Mouse (Mus musculus) heart, adult 2 months (tissue): ENCODE measurements around the gene Tmem221. TPM values are rescaled to one million over a fixed set of nuclear protein-coding genes. Genes with fewer than 3 reads are reported as not detected.
A peak's percentile ranks its signal among the peaks of the same experiment; 100 is the strongest.

Experiments
- DNase-seq, 2 experiments: peaks; one replicate each; pipeline ENCODE4 v3.0.0; 2021
- H3K27ac ChIP-seq: fragments of 200-600 bp; 2 replicates; pipeline ENCODE4 v1.8.1; 2022
- H3K27me3 ChIP-seq: fragments of 200-500 bp; 2 replicates; pipeline ENCODE4 v1.6.1; 2012; ENCODE audit warnings: mild to moderate bottlenecking, low read length, inconsistent platforms, mixed read lengths; ENCODE audit not compliant: control insufficient read depth, insufficient read depth
- H3K36me3 ChIP-seq: fragments of 200-500 bp; 2 replicates; pipeline ENCODE4 v1.6.1; 2012; ENCODE audit warnings: low read length, inconsistent platforms; ENCODE audit not compliant: control insufficient read depth, insufficient read depth
- H3K4me1 ChIP-seq: fragments of 200-500 bp; 2 replicates; pipeline ENCODE4 v1.6.1; 2011; ENCODE audit warnings: low read length; ENCODE audit not compliant: control insufficient read depth, insufficient read depth
- H3K4me3 ChIP-seq: fragments of 200-600 bp; 2 replicates; pipeline ENCODE4 v1.8.1; 2022
- H3K79me2 ChIP-seq: fragments of 200-500 bp; replicated peaks from 2 replicates; pipeline ENCODE4 v1.6.1; 2012; ENCODE audit warnings: mild to moderate bottlenecking, inconsistent platforms, low read length, moderate library complexity, mixed read lengths; ENCODE audit not compliant: control insufficient read depth, insufficient read depth
- H3K9ac ChIP-seq: fragments of 200-500 bp; 2 replicates; pipeline ENCODE4 v1.6.1; 2012; ENCODE audit warnings: low read depth, mild to moderate bottlenecking, control low read depth, inconsistent platforms, low read length, mixed read lengths
- CTCF ChIP-seq: fragments of 200-600 bp; IDR thresholded peaks from 2 replicates; pipeline ENCODE4 v1.8.1; 2022; ENCODE audit warnings: antibody characterized with exemption, mild to moderate bottlenecking, moderate library complexity
- EP300 ChIP-seq: fragments of 200-500 bp; IDR thresholded peaks from 2 replicates; pipeline ENCODE4 v1.6.1; 2011; ENCODE audit warnings: low read depth, low read length, control low read depth; ENCODE audit not compliant: insufficient read depth
- POLR2A ChIP-seq: fragments of 200-500 bp; IDR thresholded peaks from 2 replicates; pipeline ENCODE4 v1.6.1; 2011; ENCODE audit warnings: mild to moderate bottlenecking, low read depth, low read length, control low read depth; ENCODE audit not compliant: insufficient read depth
- WGBS: fragments of 180-500 bp; shearing (Covaris S2); methylation state at CpG from one replicate; pipeline ENCODE4 v1.1.7; 2018; 5-methylcytosine and 5-hydroxymethylcytosine counted together
- intact Hi-C: fragments of 180-260 bp; cut with DNase I; formaldehyde crosslinking; loops from one replicate; pipeline ENCODE4 v1.15.1; 2025
- polyA plus RNA-seq: library from polyadenylated mRNA; depleted of rRNA; stranded (reverse); fragments of >200 nt; gene quantifications from 2 replicates; pipeline ENCODE4 v1.2.3, GENCODE M21; 2012
- total RNA-seq, 2 experiments: library from RNA; stranded (reverse); gene quantifications; 2 replicates each; pipeline ENCODE4 v1.2.3; 2021

Gene Tmem221
- total and polyA plus RNA-seq, 3 experiments, result 0.16 to 0.51 TPM; not detected in 1

- H3K79me2 ChIP-seq, result no peaks in the 10 kb centered on the region
- TF ChIP-seq POLR2A (no peak), CTCF (peak; percentile 73)
- no peak for DNase-seq
- no peaks in the 10 kb centered on the region for H3K27me3 ChIP-seq
- H3K36me3 ChIP-seq, result no peaks in the 10 kb centered on the region
- H3K27ac ChIP-seq, result no peak overlapping the region
- H3K4me1 ChIP-seq, result no peaks in the 10 kb centered on the region
- intact Hi-C loops, result no loop called here
- no peak overlapping the region for H3K9ac ChIP-seq
- WGBS, result 79% methylated on average over 2 of the region's 2 CpGs
- no peak overlapping the region for H3K4me3 ChIP-seq
These were observed 28.2 kb upstream of the Tmem221 start for GRCm38 (mm10) chr8:71586891-71587290.

- no peak overlapping the region; the same call in 1 of the 2 replicates for H3K27ac ChIP-seq
- no peaks in the 10 kb centered on the region for H3K79me2 ChIP-seq
- no peak overlapping the region for H3K4me3 ChIP-seq
- H3K27me3 ChIP-seq, result no peaks in the 10 kb centered on the region
- DNase-seq, result no peak
- intact Hi-C loops, result no loop called here
- H3K9ac ChIP-seq, result no peak overlapping the region
- no peaks in the 10 kb centered on the region; the same call in 1 of the 2 replicates for H3K4me1 ChIP-seq
- TF ChIP-seq CTCF (no peak), POLR2A (no peak), EP300 (no peak)
- no peaks in the 10 kb centered on the region for H3K36me3 ChIP-seq
- 56% methylated on average over 9 of the region's 9 CpGs for WGBS
These were observed 21.5 kb upstream of the Tmem221 start for GRCm38 (mm10) chr8:71580201-71580600.

- Histone ChIP-seq H3K27me3 (no peaks in the 10 kb centered on the region), H3K4me1 (no peaks in the 10 kb centered on the region; the same call in 1 of the 2 replicates), H3K9ac (no peak overlapping the region; the same call in 1 of the 2 replicates), H3K79me2 (no peaks in the 10 kb centered on the region), H3K27ac (peak overlapping the region; percentile 57), H3K36me3 (no peaks in the 10 kb centered on the region), H3K4me3 (no peak overlapping the region)
- intact Hi-C loops, result no loop called here
- WGBS, result 64% methylated on average over 14 of the region's 14 CpGs
- TF ChIP-seq CTCF (no peak), EP300 (peak; percentile 58; the same call in 1 of the 2 replicates), POLR2A (no peak)
- peak; percentile 70 to 82 for DNase-seq
These were observed 20.8 kb upstream of the Tmem221 start for GRCm38 (mm10) chr8:71579476-71579875.

GRCm38 (mm10) chr8:71579009-71579408 is 20.3 kb upstream of the Tmem221 start:
- intact Hi-C loops, result no loop called here
- TF ChIP-seq EP300 (no peak), POLR2A (no peak), CTCF (no peak)

GRCm38 (mm10) chr8:71577856-71578387 is 19.3 kb upstream of the Tmem221 start:
- Histone ChIP-seq H3K36me3 (no peaks in the 10 kb centered on the region), H3K79me2 (no peaks in the 10 kb centered on the region), H3K9ac (no peak overlapping the region), H3K27me3 (no peaks in the 10 kb centered on the region), H3K4me3 (no peak overlapping the region), H3K4me1 (peaks cover 2% of the 10 kb centered on the region), H3K27ac (no peak overlapping the region)
- no peak for DNase-seq
- intact Hi-C loops, result no loop called here
- TF ChIP-seq EP300, result no peak
- TF ChIP-seq POLR2A, result no peak
- TF ChIP-seq CTCF, result no peak
- 32% methylated on average over 4 of the region's 4 CpGs for WGBS

More at GRCm38 (mm10) chr8:71579009-71579408, 20.3 kb upstream of the Tmem221 start:
- WGBS, result 43% methylated on average over 1 of the region's 1 CpGs
- H3K36me3 ChIP-seq, result no peaks in the 10 kb centered on the region
- H3K27me3 ChIP-seq, result no peaks in the 10 kb centered on the region
- H3K27ac ChIP-seq, result peak overlapping the region; percentile 57
- H3K4me1 ChIP-seq, result no peaks in the 10 kb centered on the region; the same call in 1 of the 2 replicates
- no peaks in the 10 kb centered on the region for H3K79me2 ChIP-seq
- H3K4me3 ChIP-seq, result no peak overlapping the region
- no peak overlapping the region; the same call in 1 of the 2 replicates for H3K9ac ChIP-seq
- DNase-seq, result no peak

- intact Hi-C loops, result no loop called here
- peak overlapping the region; percentile 72 for H3K27ac ChIP-seq
- H3K27me3 ChIP-seq, result no peaks in the 10 kb centered on the region
- peaks cover 2% of the 10 kb centered on the region for H3K4me1 ChIP-seq
- H3K79me2 ChIP-seq, result no peaks in the 10 kb centered on the region; the same call in 1 of the 2 replicates
- H3K36me3 ChIP-seq, result no peaks in the 10 kb centered on the region
- WGBS, result 28% methylated on average over 1 of the region's 1 CpGs
- no peak overlapping the region for H3K9ac ChIP-seq
- DNase-seq, result no peak
- TF ChIP-seq CTCF (no peak), POLR2A (no peak), EP300 (no peak)
- no peak overlapping the region for H3K4me3 ChIP-seq
These were observed 16.3 kb upstream of the Tmem221 start for GRCm38 (mm10) chr8:71575020-71575419.
